Mouse (Mus musculus): ENCODE measurements at regions not wholly inside any gene's neighbourhood (a gene's known extent, or its start where the extent isn't known, plus 50 kb on each side); places are given as distances from the start of the nearest gene placed in this dataset.
A peak's percentile ranks its signal among the peaks of the same experiment; 100 is the strongest.

- Histone ChIP-seq H3K27ac (ENCODE audit: low read depth, low read length) (no peak overlapping the region), H3K27me3 (ENCODE audit: control insufficient read depth, insufficient read depth, low read length) (no peaks in the 10 kb centered on the region), H3K4me1 (ENCODE audit: control insufficient read depth, insufficient read depth, low read length) (0 out of 2 replicates have a peak, but pooled peaks cover 4% of the 10 kb centered on the region), H3K9ac (replicated peaks; ENCODE audit: low read depth, low read length) (no peak overlapping the region), H3K9me3 (ENCODE audit: control insufficient read depth, low read length) (no peaks in the 10 kb centered on the region), H3K4me3 (ENCODE audit: low read depth, low read length) (no peak overlapping the region), H3K36me3 (ENCODE audit: control insufficient read depth, insufficient read depth, low read length) (no peaks in the 10 kb centered on the region), H3K4me2 (ENCODE audit: low read depth, low read length) (no peak overlapping the region)
- ATAC-seq (ENCODE audit: low read depth), result peak; percentile 46; the same call in 1 of the 2 replicates
- 5% methylated on average over 1 of the region's 1 CpGs for WGBS
Observed at GRCm38 (mm10) chr7:77632656-77633055, 1105.2 kb downstream of the Ntrk3 start.

- WGBS, result 13% methylated on average over 4 of the region's 4 CpGs
- ATAC-seq (ENCODE audit: low read depth), result no peak
- no peak overlapping the region for H3K4me3 ChIP-seq (ENCODE audit: low read depth, low read length)
- H3K36me3 ChIP-seq (ENCODE audit: control insufficient read depth, insufficient read depth, low read length), result no peaks in the 10 kb centered on the region
- no peaks in the 10 kb centered on the region for H3K9me3 ChIP-seq (ENCODE audit: control insufficient read depth, low read length)
- H3K9ac ChIP-seq (replicated peaks; ENCODE audit: low read depth, low read length), result no peak overlapping the region
- no peaks in the 10 kb centered on the region for H3K4me1 ChIP-seq (ENCODE audit: control insufficient read depth, insufficient read depth, low read length)
- no peak overlapping the region for H3K27ac ChIP-seq (ENCODE audit: low read depth, low read length)
- H3K27me3 ChIP-seq (ENCODE audit: control insufficient read depth, insufficient read depth, low read length), result no peaks in the 10 kb centered on the region
- H3K4me2 ChIP-seq (ENCODE audit: low read depth, low read length), result no peak overlapping the region
Observed at GRCm38 (mm10) chr7:77623491-77623890, 1114.3 kb downstream of the Ntrk3 start.

- ATAC-seq (ENCODE audit: low read depth), result no peak
- Histone ChIP-seq H3K36me3 (ENCODE audit: control insufficient read depth, insufficient read depth, low read length) (no peaks in the 10 kb centered on the region), H3K4me1 (ENCODE audit: control insufficient read depth, insufficient read depth, low read length) (no peaks in the 10 kb centered on the region), H3K27me3 (ENCODE audit: control insufficient read depth, insufficient read depth, low read length) (no peaks in the 10 kb centered on the region), H3K27ac (ENCODE audit: low read depth, low read length) (no peak overlapping the region), H3K9me3 (ENCODE audit: control insufficient read depth, low read length) (no peaks in the 10 kb centered on the region), H3K9ac (replicated peaks; ENCODE audit: low read depth, low read length) (no peak overlapping the region), H3K4me2 (ENCODE audit: low read depth, low read length) (no peak overlapping the region), H3K4me3 (ENCODE audit: low read depth, low read length) (no peak overlapping the region)
Observed at GRCm38 (mm10) chr7:77622934-77623333, 1114.9 kb downstream of the Ntrk3 start.

- WGBS, result 71% methylated on average over 1 of the region's 1 CpGs
Observed at GRCm38 (mm10) chr7:77572872-77573271, 1164.9 kb downstream of the Ntrk3 start.

DNA sequence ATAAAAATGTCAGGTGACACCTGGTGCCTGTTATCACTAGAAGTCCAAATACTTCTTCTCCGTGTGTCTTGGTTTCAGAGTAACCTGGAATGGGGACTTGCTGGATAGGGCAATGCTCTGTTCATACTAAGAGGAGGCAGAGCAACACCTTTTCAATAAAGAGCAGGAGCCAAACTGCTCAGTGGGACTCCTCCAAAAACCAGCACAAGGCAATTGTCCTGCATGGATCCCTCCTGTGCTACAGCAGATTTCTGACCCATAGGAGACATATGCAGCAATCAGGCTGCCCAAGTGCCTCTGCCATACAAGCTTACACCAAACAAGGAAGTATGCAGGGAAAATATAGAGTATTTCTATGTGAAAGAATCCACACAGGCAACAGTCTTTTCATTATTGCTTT lies 1178.7 kb downstream of the Ntrk3 start:
- no peak for ATAC-seq (ENCODE audit: low read depth)
- no peaks in the 10 kb centered on the region for H3K27me3 ChIP-seq (ENCODE audit: control insufficient read depth, insufficient read depth, low read length)

More at GRCm38 (mm10) chr7:77572872-77573271, 1164.9 kb downstream of the Ntrk3 start:
- ATAC-seq (ENCODE audit: low read depth), result no peak
- Histone ChIP-seq H3K27ac (ENCODE audit: low read depth, low read length) (no peak overlapping the region), H3K9ac (replicated peaks; ENCODE audit: low read depth, low read length) (no peak overlapping the region), H3K36me3 (ENCODE audit: control insufficient read depth, insufficient read depth, low read length) (no peaks in the 10 kb centered on the region), H3K4me3 (ENCODE audit: low read depth, low read length) (no peak overlapping the region), H3K4me2 (ENCODE audit: low read depth, low read length) (no peak overlapping the region), H3K27me3 (ENCODE audit: control insufficient read depth, insufficient read depth, low read length) (no peaks in the 10 kb centered on the region), H3K4me1 (ENCODE audit: control insufficient read depth, insufficient read depth, low read length) (no peaks in the 10 kb centered on the region), H3K9me3 (ENCODE audit: control insufficient read depth, low read length) (no peaks in the 10 kb centered on the region)

DNA sequence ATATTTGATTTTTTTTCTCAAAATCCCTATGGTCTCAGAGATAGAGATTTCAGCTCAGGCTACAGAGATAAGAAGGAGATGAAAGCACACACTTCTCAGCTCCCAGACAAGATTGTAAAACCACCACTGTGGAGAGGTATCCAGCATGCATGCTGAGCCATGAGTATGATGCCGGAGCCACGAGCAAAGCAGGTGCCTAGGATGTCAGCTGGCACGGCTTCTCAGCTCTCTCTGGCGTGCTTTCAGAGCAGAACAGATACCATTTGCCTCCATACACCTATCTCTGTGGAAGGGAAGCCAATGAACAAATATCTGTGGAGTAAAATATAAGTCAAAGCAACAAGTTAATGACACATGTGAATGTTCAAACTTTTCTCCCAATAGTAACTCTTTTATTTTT lies 1179.3 kb downstream of the Ntrk3 start:
- Histone ChIP-seq H3K27me3 (ENCODE audit: control insufficient read depth, insufficient read depth, low read length) (no peaks in the 10 kb centered on the region), H3K4me3 (ENCODE audit: low read depth, low read length) (no peak overlapping the region), H3K4me2 (ENCODE audit: low read depth, low read length) (no peak overlapping the region), H3K9me3 (ENCODE audit: control insufficient read depth, low read length) (no peaks in the 10 kb centered on the region), H3K9ac (replicated peaks; ENCODE audit: low read depth, low read length) (no peak overlapping the region), H3K4me1 (ENCODE audit: control insufficient read depth, insufficient read depth, low read length) (no peaks in the 10 kb centered on the region), H3K36me3 (ENCODE audit: control insufficient read depth, insufficient read depth, low read length) (no peaks in the 10 kb centered on the region), H3K27ac (ENCODE audit: low read depth, low read length) (no peak overlapping the region)
- 67% methylated on average over 4 of the region's 4 CpGs for WGBS
- ATAC-seq (ENCODE audit: low read depth), result no peak

More for the DNA sequence above, 1178.7 kb downstream of the Ntrk3 start:
- Histone ChIP-seq H3K4me1 (ENCODE audit: control insufficient read depth, insufficient read depth, low read length) (no peaks in the 10 kb centered on the region), H3K9ac (replicated peaks; ENCODE audit: low read depth, low read length) (no peak overlapping the region), H3K27ac (ENCODE audit: low read depth, low read length) (no peak overlapping the region), H3K4me2 (ENCODE audit: low read depth, low read length) (no peak overlapping the region), H3K36me3 (ENCODE audit: control insufficient read depth, insufficient read depth, low read length) (no peaks in the 10 kb centered on the region), H3K4me3 (ENCODE audit: low read depth, low read length) (no peak overlapping the region), H3K9me3 (ENCODE audit: control insufficient read depth, low read length) (no peaks in the 10 kb centered on the region)
- 52% methylated on average over 1 of the region's 1 CpGs for WGBS

GRCm38 (mm10) chr7:77536890-77537289 lies 1200.9 kb downstream of the Ntrk3 start:
- Histone ChIP-seq H3K4me2 (ENCODE audit: low read depth, low read length) (no peak overlapping the region), H3K27me3 (ENCODE audit: control insufficient read depth, insufficient read depth, low read length) (no peaks in the 10 kb centered on the region), H3K4me1 (ENCODE audit: control insufficient read depth, insufficient read depth, low read length) (no peaks in the 10 kb centered on the region), H3K36me3 (ENCODE audit: control insufficient read depth, insufficient read depth, low read length) (no peaks in the 10 kb centered on the region), H3K9me3 (ENCODE audit: control insufficient read depth, low read length) (no peaks in the 10 kb centered on the region), H3K27ac (ENCODE audit: low read depth, low read length) (no peak overlapping the region), H3K4me3 (ENCODE audit: low read depth, low read length) (no peak overlapping the region), H3K9ac (replicated peaks; ENCODE audit: low read depth, low read length) (no peak overlapping the region)
- ATAC-seq (ENCODE audit: low read depth), result no peak
- 46% methylated on average over 5 of the region's 5 CpGs for WGBS

DNA sequence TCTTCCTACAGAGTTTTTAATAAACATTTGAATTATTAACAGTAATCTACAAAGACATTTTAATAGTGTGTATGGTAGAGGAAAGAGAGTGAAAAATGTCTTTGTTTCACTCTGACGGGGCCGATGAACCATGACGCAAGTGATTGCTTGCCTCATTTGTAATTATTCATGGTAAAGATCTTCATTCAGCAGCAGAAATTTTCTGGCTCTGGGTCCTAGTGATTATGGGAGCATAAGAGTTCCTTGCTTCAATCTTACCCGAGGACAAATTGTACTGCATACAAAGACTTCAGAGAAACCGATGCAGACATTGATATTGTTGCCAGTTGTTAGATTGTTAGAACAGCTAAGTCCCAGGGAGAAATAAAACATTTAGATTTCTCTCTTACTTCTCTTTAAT lies 1209.9 kb downstream of the Ntrk3 start:
- 48% methylated on average over 5 of the region's 5 CpGs for WGBS
- ATAC-seq (ENCODE audit: low read depth), result no peak
- Histone ChIP-seq H3K4me3 (ENCODE audit: low read depth, low read length) (no peak overlapping the region), H3K9me3 (ENCODE audit: control insufficient read depth, low read length) (no peaks in the 10 kb centered on the region), H3K27ac (ENCODE audit: low read depth, low read length) (no peak overlapping the region), H3K27me3 (ENCODE audit: control insufficient read depth, insufficient read depth, low read length) (no peaks in the 10 kb centered on the region), H3K36me3 (ENCODE audit: control insufficient read depth, insufficient read depth, low read length) (no peaks in the 10 kb centered on the region), H3K4me1 (ENCODE audit: control insufficient read depth, insufficient read depth, low read length) (no peaks in the 10 kb centered on the region), H3K9ac (replicated peaks; ENCODE audit: low read depth, low read length) (no peak overlapping the region), H3K4me2 (ENCODE audit: low read depth, low read length) (no peak overlapping the region)

- WGBS, result 74% methylated on average over 2 of the region's 2 CpGs
- Histone ChIP-seq H3K9ac (replicated peaks; ENCODE audit: low read depth, low read length) (no peak overlapping the region), H3K4me1 (ENCODE audit: control insufficient read depth, insufficient read depth, low read length) (no peaks in the 10 kb centered on the region)
Observed at GRCm38 (mm10) chr7:77509586-77509985, 1228.2 kb downstream of the Ntrk3 start.

DNA sequence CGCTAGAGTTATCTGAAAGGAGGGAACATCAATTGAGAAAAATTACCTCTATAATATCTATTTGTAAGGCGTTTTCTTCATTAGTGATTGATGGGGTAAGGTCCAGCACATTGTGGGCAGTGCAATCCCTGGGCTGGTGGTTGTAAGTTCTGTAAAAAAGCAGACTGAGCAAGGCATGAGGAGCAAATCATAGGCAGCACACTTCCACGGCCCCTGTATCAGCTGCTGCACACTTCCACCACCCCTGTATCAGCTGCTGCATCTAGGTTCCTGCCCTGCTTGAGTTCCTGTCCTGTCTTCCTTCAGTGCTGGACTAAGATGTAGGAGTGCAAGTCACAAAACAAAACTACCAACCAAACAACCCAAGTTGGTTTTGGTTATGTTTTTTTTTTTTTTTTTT lies 1230.2 kb downstream of the Ntrk3 start:
- no peak overlapping the region for H3K4me3 ChIP-seq (ENCODE audit: low read depth, low read length)
- no peaks in the 10 kb centered on the region for H3K36me3 ChIP-seq (ENCODE audit: control insufficient read depth, insufficient read depth, low read length)
- no peak for ATAC-seq (ENCODE audit: low read depth)
- WGBS, result 74% methylated on average over 3 of the region's 3 CpGs
- H3K4me1 ChIP-seq (ENCODE audit: control insufficient read depth, insufficient read depth, low read length), result no peaks in the 10 kb centered on the region
- H3K9ac ChIP-seq (replicated peaks; ENCODE audit: low read depth, low read length), result no peak overlapping the region
- no peaks in the 10 kb centered on the region for H3K9me3 ChIP-seq (ENCODE audit: control insufficient read depth, low read length)
- no peak overlapping the region for H3K4me2 ChIP-seq (ENCODE audit: low read depth, low read length)
- H3K27me3 ChIP-seq (ENCODE audit: control insufficient read depth, insufficient read depth, low read length), result no peaks in the 10 kb centered on the region
- H3K27ac ChIP-seq (ENCODE audit: low read depth, low read length), result no peak overlapping the region

More at GRCm38 (mm10) chr7:77509586-77509985, 1228.2 kb downstream of the Ntrk3 start:
- H3K27me3 ChIP-seq (ENCODE audit: control insufficient read depth, insufficient read depth, low read length), result no peaks in the 10 kb centered on the region
- H3K36me3 ChIP-seq (ENCODE audit: control insufficient read depth, insufficient read depth, low read length), result no peaks in the 10 kb centered on the region
- H3K4me2 ChIP-seq (ENCODE audit: low read depth, low read length), result no peak overlapping the region
- H3K4me3 ChIP-seq (ENCODE audit: low read depth, low read length), result no peak overlapping the region
- H3K27ac ChIP-seq (ENCODE audit: low read depth, low read length), result no peak overlapping the region
- H3K9me3 ChIP-seq (ENCODE audit: control insufficient read depth, low read length), result no peaks in the 10 kb centered on the region
- ATAC-seq (ENCODE audit: low read depth), result no peak

All from neural tube, embryonic 14.5 days (tissue).